Mouse (Mus musculus): ENCODE results near the gene St6galnac5. TPM values are rescaled to one million over a fixed set of nuclear protein-coding genes. Genes with fewer than 3 reads are reported as not detected.

Gene St6galnac5
- polyA plus RNA-seq, 1 experiment from 2014 or later = 0.51 TPM

DNA sequence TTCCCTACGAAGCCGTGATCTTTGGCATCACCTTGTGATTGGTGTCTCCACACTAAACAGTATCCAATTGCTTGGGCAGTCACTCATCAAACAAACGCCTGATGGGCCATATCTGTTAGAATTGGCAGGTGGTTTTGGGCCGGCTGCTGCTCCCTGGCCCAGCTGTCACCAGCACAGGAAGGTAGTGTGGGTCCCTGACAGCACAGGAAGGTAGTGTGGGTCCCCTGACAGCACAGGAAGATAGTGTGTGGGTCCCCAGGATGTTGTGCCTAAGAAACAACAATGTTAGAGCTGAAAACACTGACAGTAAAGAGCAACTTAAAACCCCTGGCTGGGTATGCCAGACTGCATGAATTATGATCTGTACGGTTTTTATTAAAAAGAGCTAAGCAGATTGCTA, 40.4 kb downstream of the St6galnac5 start:
- ATAC-seq (ENCODE audit: insufficient read depth) (no peak), DNase-seq (no peak)
- no peak overlapping the region for H3K4me3 ChIP-seq (ENCODE audit: low read depth, low read length)
- no peaks in the 10 kb centered on the region for H3K36me3 ChIP-seq (ENCODE audit: insufficient read depth)
- no peak overlapping the region for H3K9ac ChIP-seq
- no peak for TF ChIP-seq CTCF (IDR thresholded peaks at IDR 0.05; ENCODE audit: low read depth)
- no peaks in the 10 kb centered on the region for H3K9me3 ChIP-seq (ENCODE audit: low read depth, low read length)
- WGBS = 69% methylated on average over 5 of the region's 5 CpGs
- H3K27me3 ChIP-seq (ENCODE audit: insufficient read depth, low read length) = no peaks in the 10 kb centered on the region
- no peaks in the 10 kb centered on the region for H3K4me1 ChIP-seq (ENCODE audit: insufficient read depth)
- no peak overlapping the region for H3K27ac ChIP-seq (ENCODE audit: low read depth)
- H3K4me2 ChIP-seq = no peak overlapping the region

- no peak for ATAC-seq (ENCODE audit: insufficient read depth)
- no peak for DNase-seq
- Histone ChIP-seq H3K9ac (no peak overlapping the region), H3K4me3 (ENCODE audit: low read depth, low read length) (no peak overlapping the region), H3K36me3 (ENCODE audit: insufficient read depth) (no peaks in the 10 kb centered on the region), H3K9me3 (ENCODE audit: low read depth, low read length) (no peaks in the 10 kb centered on the region), H3K27ac (ENCODE audit: low read depth) (no peak overlapping the region), H3K4me2 (no peak overlapping the region), H3K4me1 (ENCODE audit: insufficient read depth) (no peaks in the 10 kb centered on the region), H3K27me3 (ENCODE audit: insufficient read depth, low read length) (no peaks in the 10 kb centered on the region)
- no peak for TF ChIP-seq CTCF (IDR thresholded peaks at IDR 0.05; ENCODE audit: low read depth)
- WGBS = 85% methylated on average over 3 of the region's 3 CpGs
Observed at GRCm38 (mm10) chr3:152936313-152936712, 45.7 kb downstream of the St6galnac5 start.

- TF ChIP-seq CTCF (IDR thresholded peaks at IDR 0.05; ENCODE audit: low read depth) = no peak
- DNase-seq = no peak
- Histone ChIP-seq H3K4me3 (ENCODE audit: low read depth, low read length) (no peak overlapping the region), H3K9me3 (ENCODE audit: low read depth, low read length) (no peaks in the 10 kb centered on the region), H3K36me3 (ENCODE audit: insufficient read depth) (no peaks in the 10 kb centered on the region), H3K9ac (no peak overlapping the region), H3K27me3 (ENCODE audit: insufficient read depth, low read length) (no peaks in the 10 kb centered on the region), H3K4me1 (ENCODE audit: insufficient read depth) (no peaks in the 10 kb centered on the region), H3K4me2 (no peak overlapping the region), H3K27ac (ENCODE audit: low read depth) (no peak overlapping the region)
- ATAC-seq (ENCODE audit: insufficient read depth) = no peak
- WGBS = 88% methylated on average over 3 of the region's 3 CpGs
Observed at GRCm38 (mm10) chr3:152933737-152934136, 48.3 kb downstream of the St6galnac5 start.

- ATAC-seq (ENCODE audit: insufficient read depth) (no peak), DNase-seq (no peak)
- Histone ChIP-seq H3K9ac (no peak overlapping the region), H3K4me3 (ENCODE audit: low read depth, low read length) (no peak overlapping the region), H3K27me3 (ENCODE audit: insufficient read depth, low read length) (no peaks in the 10 kb centered on the region), H3K9me3 (ENCODE audit: low read depth, low read length) (no peaks in the 10 kb centered on the region), H3K4me1 (ENCODE audit: insufficient read depth) (no peaks in the 10 kb centered on the region), H3K36me3 (ENCODE audit: insufficient read depth) (no peaks in the 10 kb centered on the region), H3K4me2 (no peak overlapping the region), H3K27ac (ENCODE audit: low read depth) (no peak overlapping the region)
- TF ChIP-seq CTCF (IDR thresholded peaks at IDR 0.05; ENCODE audit: low read depth) = no peak
- 77% methylated on average over 2 of the region's 2 CpGs for WGBS
Observed at GRCm38 (mm10) chr3:152932544-152932943, 49.5 kb downstream of the St6galnac5 start.

GRCm38 (mm10) chr3:152932096-152932495, 50.0 kb downstream of the St6galnac5 start:
- no peak for ATAC-seq (ENCODE audit: insufficient read depth)
- WGBS = 67% methylated on average over 4 of the region's 4 CpGs
- no peaks in the 10 kb centered on the region for H3K27me3 ChIP-seq (ENCODE audit: insufficient read depth, low read length)

DNA sequence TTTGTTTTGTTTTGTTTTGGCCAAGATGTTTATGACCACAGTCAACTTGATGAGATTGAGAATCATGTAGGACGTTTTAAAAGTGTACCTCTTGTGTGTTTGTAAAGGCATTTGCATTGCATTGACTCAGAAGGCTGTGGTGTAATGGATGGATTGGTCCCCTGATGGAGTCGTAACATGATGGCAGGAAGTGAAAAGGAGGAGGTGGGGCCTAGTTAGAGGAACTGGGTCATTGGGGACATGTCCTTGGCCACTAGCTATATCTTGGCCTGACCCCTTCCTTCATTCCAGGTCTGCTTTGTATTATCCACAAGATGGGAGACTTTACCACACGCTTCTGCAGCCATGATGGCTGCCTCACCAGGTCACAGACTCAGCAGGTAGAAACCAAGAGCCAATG, 50.7 kb downstream of the St6galnac5 start:
- Histone ChIP-seq H3K4me1 (ENCODE audit: insufficient read depth) (no peaks in the 10 kb centered on the region), H3K9ac (no peak overlapping the region), H3K27ac (ENCODE audit: low read depth) (no peak overlapping the region), H3K27me3 (ENCODE audit: insufficient read depth, low read length) (no peaks in the 10 kb centered on the region), H3K36me3 (ENCODE audit: insufficient read depth) (no peaks in the 10 kb centered on the region), H3K4me3 (ENCODE audit: low read depth, low read length) (no peak overlapping the region), H3K4me2 (no peak overlapping the region), H3K9me3 (ENCODE audit: low read depth, low read length) (no peaks in the 10 kb centered on the region)
- ATAC-seq (ENCODE audit: insufficient read depth) (no peak), DNase-seq (no peak)
- WGBS = 81% methylated on average over 3 of the region's 3 CpGs
- TF ChIP-seq CTCF (IDR thresholded peaks at IDR 0.05; ENCODE audit: low read depth) = no peak

More at GRCm38 (mm10) chr3:152932096-152932495, 50.0 kb downstream of the St6galnac5 start:
- DNase-seq = no peak
- Histone ChIP-seq H3K36me3 (ENCODE audit: insufficient read depth) (no peaks in the 10 kb centered on the region), H3K4me2 (no peak overlapping the region), H3K27ac (ENCODE audit: low read depth) (no peak overlapping the region), H3K9me3 (ENCODE audit: low read depth, low read length) (no peaks in the 10 kb centered on the region), H3K4me1 (ENCODE audit: insufficient read depth) (no peaks in the 10 kb centered on the region), H3K4me3 (ENCODE audit: low read depth, low read length) (no peak overlapping the region), H3K9ac (no peak overlapping the region)
- no peak for TF ChIP-seq CTCF (IDR thresholded peaks at IDR 0.05; ENCODE audit: low read depth)

DNA sequence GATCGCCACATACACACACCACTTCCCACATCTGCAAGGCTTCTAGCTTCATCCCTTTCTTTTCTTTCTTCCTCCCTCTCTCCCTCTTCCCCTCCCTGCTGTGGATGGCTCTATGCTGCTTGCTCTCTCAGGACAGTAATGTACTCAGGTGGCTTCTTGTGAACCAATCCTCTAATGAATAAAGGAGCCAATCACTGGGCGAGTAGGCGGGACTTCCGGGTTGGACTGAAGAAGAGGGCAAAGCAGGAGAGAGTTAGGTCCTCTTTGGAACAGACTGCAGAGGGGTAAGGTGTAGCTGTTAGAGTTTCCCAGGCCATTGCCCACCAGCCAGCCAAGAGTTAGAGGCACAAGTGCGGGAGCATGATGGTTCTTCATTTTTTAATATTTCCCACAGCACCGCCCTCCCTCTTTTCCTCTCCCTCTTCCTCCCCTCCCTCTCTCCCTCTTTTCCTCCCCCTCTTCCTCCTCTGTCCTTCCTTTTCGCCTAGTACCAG, 52.2 kb downstream of the St6galnac5 start:
- Histone ChIP-seq H3K4me2 (no peak overlapping the region), H3K9me3 (ENCODE audit: low read depth, low read length) (no peaks in the 10 kb centered on the region), H3K36me3 (ENCODE audit: insufficient read depth) (no peaks in the 10 kb centered on the region), H3K4me3 (ENCODE audit: low read depth, low read length) (no peak overlapping the region), H3K27ac (ENCODE audit: low read depth) (no peak overlapping the region), H3K27me3 (ENCODE audit: insufficient read depth, low read length) (no peaks in the 10 kb centered on the region), H3K4me1 (ENCODE audit: insufficient read depth) (no peaks in the 10 kb centered on the region), H3K9ac (no peak overlapping the region)
- DNase-seq = no peak
- TF ChIP-seq CTCF (IDR thresholded peaks at IDR 0.05; ENCODE audit: low read depth) = no peak
- WGBS = 64% methylated on average over 7 of the region's 7 CpGs
- ATAC-seq (ENCODE audit: insufficient read depth) = no peak
